Mouse (Mus musculus): ENCODE data around the gene Tmem170. TPM values are rescaled to one million over a fixed set of nuclear protein-coding genes. Genes with fewer than 3 reads are reported as not detected.

Gene Tmem170
- polyA plus RNA-seq, 1 experiment from 2014 or later, result 10.1 TPM

DNA sequence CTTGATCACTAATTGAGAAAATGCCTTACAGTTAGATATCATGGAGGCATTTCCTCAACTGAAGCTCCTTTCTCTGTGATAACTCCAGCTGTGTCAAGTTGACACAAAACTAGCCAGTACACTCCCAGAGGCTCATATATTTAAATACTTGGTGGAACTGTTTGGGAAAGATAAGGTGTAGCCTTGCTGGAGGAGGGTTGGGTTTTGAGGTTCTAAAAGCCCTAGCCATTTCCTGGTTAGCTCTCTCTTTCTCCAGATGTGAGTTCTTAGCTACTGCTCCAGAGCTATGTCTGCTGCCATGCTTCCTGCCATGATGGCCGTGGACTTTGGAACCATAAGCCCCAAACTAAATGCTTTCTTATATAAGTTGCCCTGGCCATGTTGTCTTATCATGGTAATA, 10.9 kb upstream of the Tmem170 start:
- no peaks in the 10 kb centered on the region for H3K4me1 ChIP-seq (replicated peaks; ENCODE audit: control insufficient read depth, insufficient read depth)
- no peak overlapping the region for H3K9ac ChIP-seq (ENCODE audit: low read length)
- H3K9me3 ChIP-seq (ENCODE audit: control insufficient read depth, low read length), result no peaks in the 10 kb centered on the region
- H3K4me2 ChIP-seq (replicated peaks; ENCODE audit: low read depth), result no peak overlapping the region
- TF ChIP-seq CTCF (IDR thresholded peaks at IDR 0.05; ENCODE audit: low read depth), result no peak
- TF ChIP-seq EP300 (optimal IDR thresholded peaks at IDR 0.05), result no peak
- no peak for DNase-seq (ENCODE audit: low spot score)
- no peak overlapping the region for H3K4me3 ChIP-seq (ENCODE audit: low read depth, low read length)
- peaks cover 10% of the 10 kb centered on the region; the same call in 1 of the 2 replicates for H3K27me3 ChIP-seq (ENCODE audit: control insufficient read depth, insufficient read depth, low read length)
- ATAC-seq (ENCODE audit: low FRiP score, low TSS enrichment), result no peak
- H3K36me3 ChIP-seq (ENCODE audit: control insufficient read depth, insufficient read depth, low read length), result no peaks in the 10 kb centered on the region
- H3K27ac ChIP-seq (replicated peaks), result no peak overlapping the region
- 79% methylated on average over 1 of the region's 1 CpGs for WGBS

DNA sequence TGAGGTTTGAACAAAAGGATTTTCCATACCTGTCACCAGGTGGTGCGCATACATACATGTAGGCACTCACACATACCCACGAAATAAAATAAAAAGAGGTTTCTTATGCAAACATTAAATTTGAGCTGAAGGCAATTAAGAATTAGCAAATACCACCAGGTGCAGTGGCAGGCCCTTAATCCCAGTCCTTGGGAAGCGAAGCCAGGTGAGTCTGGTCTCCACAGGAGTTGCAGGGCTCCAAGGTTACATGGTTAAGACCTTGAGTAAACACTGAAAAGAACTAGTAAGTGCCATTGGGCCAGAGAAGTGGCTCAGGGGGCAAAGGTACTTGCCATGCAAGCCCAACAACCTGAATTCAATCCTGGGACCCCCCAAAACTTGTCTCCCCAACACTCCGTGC, 7.1 kb upstream of the Tmem170 start:
- H3K36me3 ChIP-seq (ENCODE audit: control insufficient read depth, insufficient read depth, low read length), result no peaks in the 10 kb centered on the region
- H3K27me3 ChIP-seq (ENCODE audit: control insufficient read depth, insufficient read depth, low read length), result no peaks in the 10 kb centered on the region
- no peak overlapping the region for H3K9ac ChIP-seq (ENCODE audit: low read length)
- TF ChIP-seq CTCF (IDR thresholded peaks at IDR 0.05; ENCODE audit: low read depth) (no peak), EP300 (optimal IDR thresholded peaks at IDR 0.05) (no peak)
- H3K4me2 ChIP-seq (replicated peaks; ENCODE audit: low read depth), result no peak overlapping the region
- H3K27ac ChIP-seq (replicated peaks), result no peak overlapping the region
- H3K4me3 ChIP-seq (ENCODE audit: low read depth, low read length), result no peak overlapping the region
- H3K9me3 ChIP-seq (ENCODE audit: control insufficient read depth, low read length), result no peaks in the 10 kb centered on the region
- no peaks in the 10 kb centered on the region for H3K4me1 ChIP-seq (replicated peaks; ENCODE audit: control insufficient read depth, insufficient read depth)
- ATAC-seq (ENCODE audit: low FRiP score, low TSS enrichment), result no peak
- DNase-seq (ENCODE audit: low spot score), result no peak
- 68% methylated on average over 4 of the region's 4 CpGs for WGBS

DNA sequence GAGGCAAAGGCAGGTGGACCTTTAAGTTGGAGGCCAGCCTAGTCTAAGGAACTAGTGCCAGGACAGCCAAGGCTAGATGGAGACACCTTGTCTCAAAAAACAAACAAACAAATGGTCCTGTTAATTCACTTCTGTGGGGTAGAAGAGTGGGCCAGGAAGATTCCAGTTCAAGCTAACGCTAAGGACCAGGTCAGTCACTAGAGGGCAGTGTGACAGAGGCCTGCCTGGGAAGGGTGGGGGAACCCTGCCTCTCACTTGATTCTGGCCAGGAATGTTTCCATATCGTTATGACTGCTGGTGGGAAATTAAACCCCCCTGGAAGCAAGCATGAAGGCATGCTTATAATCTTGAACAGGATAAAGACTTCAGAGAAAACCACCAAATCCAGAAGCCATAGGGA, 5.0 kb upstream of the Tmem170 start:
- Histone ChIP-seq H3K36me3 (ENCODE audit: control insufficient read depth, insufficient read depth, low read length) (no peaks in the 10 kb centered on the region), H3K27ac (replicated peaks) (no peak overlapping the region), H3K4me1 (replicated peaks; ENCODE audit: control insufficient read depth, insufficient read depth) (no peaks in the 10 kb centered on the region), H3K9me3 (ENCODE audit: control insufficient read depth, low read length) (no peaks in the 10 kb centered on the region), H3K4me3 (ENCODE audit: low read depth, low read length) (no peak overlapping the region), H3K4me2 (replicated peaks; ENCODE audit: low read depth) (no peak overlapping the region), H3K27me3 (ENCODE audit: control insufficient read depth, insufficient read depth, low read length) (no peaks in the 10 kb centered on the region), H3K9ac (ENCODE audit: low read length) (no peak overlapping the region)
- TF ChIP-seq CTCF (IDR thresholded peaks at IDR 0.05; ENCODE audit: low read depth) (peak; percentile 89), EP300 (optimal IDR thresholded peaks at IDR 0.05) (no peak)
- ATAC-seq (ENCODE audit: low FRiP score, low TSS enrichment) (no peak), DNase-seq (ENCODE audit: low spot score) (peak; percentile 65)
- 2% methylated on average over 2 of the region's 2 CpGs for WGBS

DNA sequence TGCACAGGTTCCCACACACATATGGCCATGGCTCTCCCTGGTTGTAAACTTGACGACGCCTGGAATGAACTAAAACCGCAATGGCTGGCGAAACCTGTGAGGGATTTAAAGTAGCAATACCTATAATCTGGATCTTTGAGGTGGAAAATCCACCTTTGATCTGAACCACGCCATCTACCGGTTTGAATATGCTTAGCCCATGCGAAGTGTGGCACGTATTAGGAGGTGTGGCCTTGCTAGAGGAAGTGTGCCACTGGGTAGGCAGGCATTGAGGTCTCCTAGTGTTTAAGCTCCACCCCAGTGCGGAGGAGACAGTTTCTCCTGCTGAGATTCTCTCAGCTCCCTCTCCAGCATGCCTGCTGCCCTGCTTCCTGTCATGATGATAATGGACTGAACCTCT, 1.2 kb upstream of the Tmem170 start:
- Histone ChIP-seq H3K27me3 (ENCODE audit: control insufficient read depth, insufficient read depth, low read length) (no peaks in the 10 kb centered on the region), H3K4me1 (replicated peaks; ENCODE audit: control insufficient read depth, insufficient read depth) (no peaks in the 10 kb centered on the region), H3K36me3 (ENCODE audit: control insufficient read depth, insufficient read depth, low read length) (no peaks in the 10 kb centered on the region), H3K4me3 (ENCODE audit: low read depth, low read length) (no peak overlapping the region), H3K9ac (ENCODE audit: low read length) (no peak overlapping the region), H3K27ac (replicated peaks) (no peak overlapping the region), H3K9me3 (ENCODE audit: control insufficient read depth, low read length) (no peaks in the 10 kb centered on the region), H3K4me2 (replicated peaks; ENCODE audit: low read depth) (no peak overlapping the region)
- WGBS, result 71% methylated on average over 9 of the region's 9 CpGs
- no peak for TF ChIP-seq EP300 (optimal IDR thresholded peaks at IDR 0.05)
- TF ChIP-seq CTCF (IDR thresholded peaks at IDR 0.05; ENCODE audit: low read depth), result peak; percentile 41; the same call in 1 of the 2 replicates
- ATAC-seq (ENCODE audit: low FRiP score, low TSS enrichment), result no peak
- no peak for DNase-seq (ENCODE audit: low spot score)

DNA sequence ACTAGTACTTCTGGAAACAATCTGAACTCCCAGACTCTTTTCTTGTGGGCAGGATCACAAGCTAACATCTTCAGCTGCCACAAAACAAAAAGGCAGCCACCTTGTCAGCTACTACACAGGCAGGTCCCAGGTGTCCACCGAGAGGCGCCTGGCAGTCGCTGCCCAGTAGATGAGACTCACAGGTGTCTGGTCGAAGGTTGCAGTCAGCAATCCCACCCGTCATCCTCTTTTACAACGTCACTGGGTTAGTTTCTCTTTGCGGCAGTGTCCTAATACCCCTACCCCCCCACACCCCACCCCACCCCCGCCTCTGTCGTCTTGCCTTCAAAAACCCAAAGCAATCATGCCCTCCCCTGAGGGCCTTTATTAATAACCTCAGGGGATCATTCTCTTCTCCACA, 792 bp downstream of the Tmem170 start:
- peak overlapping the region; percentile 63 for H3K4me2 ChIP-seq (replicated peaks; ENCODE audit: low read depth)
- H3K9ac ChIP-seq (ENCODE audit: low read length), result peak overlapping the region; percentile 68
- no peaks in the 10 kb centered on the region for H3K9me3 ChIP-seq (ENCODE audit: control insufficient read depth, low read length)
- ATAC-seq (ENCODE audit: low FRiP score, low TSS enrichment), result no peak
- H3K4me3 ChIP-seq (ENCODE audit: low read depth, low read length), result peak overlapping the region; percentile 85
- no peaks in the 10 kb centered on the region for H3K4me1 ChIP-seq (replicated peaks; ENCODE audit: control insufficient read depth, insufficient read depth)
- H3K27me3 ChIP-seq (ENCODE audit: control insufficient read depth, insufficient read depth, low read length), result no peaks in the 10 kb centered on the region
- DNase-seq (ENCODE audit: low spot score), result peak; percentile 45
- 12% methylated on average over 9 of the region's 9 CpGs for WGBS
- TF ChIP-seq CTCF (IDR thresholded peaks at IDR 0.05; ENCODE audit: low read depth) (no peak), EP300 (optimal IDR thresholded peaks at IDR 0.05) (no peak)
- peak overlapping the region; percentile 88 for H3K27ac ChIP-seq (replicated peaks)
- H3K36me3 ChIP-seq (ENCODE audit: control insufficient read depth, insufficient read depth, low read length), result no peaks in the 10 kb centered on the region

DNA sequence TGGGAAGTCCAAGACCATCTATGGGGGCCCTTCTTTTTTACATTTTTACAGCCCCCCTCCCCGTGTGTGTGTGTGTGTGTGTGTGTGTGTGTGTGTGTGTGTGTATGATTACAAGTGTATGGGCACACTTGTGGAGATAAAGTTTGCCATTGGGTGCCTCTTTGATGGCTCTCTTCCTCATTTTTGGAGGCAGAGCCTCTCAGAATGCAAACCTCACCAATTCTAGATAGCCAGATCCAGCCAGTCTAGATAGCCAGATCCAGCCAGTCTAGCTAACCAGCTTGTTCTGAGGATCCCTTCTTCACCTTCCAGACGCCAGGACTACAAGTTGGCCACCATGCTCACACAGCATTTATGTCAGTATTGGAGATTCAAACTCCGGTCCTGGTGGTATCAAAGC, 5.3 kb downstream of the Tmem170 start:
- no peak for TF ChIP-seq CTCF (IDR thresholded peaks at IDR 0.05; ENCODE audit: low read depth)
- TF ChIP-seq EP300 (optimal IDR thresholded peaks at IDR 0.05), result no peak

More for the DNA sequence above, 5.3 kb downstream of the Tmem170 start:
- no peak for DNase-seq (ENCODE audit: low spot score)
- H3K4me3 ChIP-seq (ENCODE audit: low read depth, low read length), result no peak overlapping the region
- no peak overlapping the region for H3K4me2 ChIP-seq (replicated peaks; ENCODE audit: low read depth)
- 92% methylated on average over 3 of the region's 3 CpGs for WGBS
- H3K27ac ChIP-seq (replicated peaks), result no peak overlapping the region
- no peaks in the 10 kb centered on the region for H3K9me3 ChIP-seq (ENCODE audit: control insufficient read depth, low read length)
- no peaks in the 10 kb centered on the region for H3K36me3 ChIP-seq (ENCODE audit: control insufficient read depth, insufficient read depth, low read length)
- H3K4me1 ChIP-seq (replicated peaks; ENCODE audit: control insufficient read depth, insufficient read depth), result no peaks in the 10 kb centered on the region
- H3K27me3 ChIP-seq (ENCODE audit: control insufficient read depth, insufficient read depth, low read length), result no peaks in the 10 kb centered on the region
- H3K9ac ChIP-seq (ENCODE audit: low read length), result no peak overlapping the region
- no peak for ATAC-seq (ENCODE audit: low FRiP score, low TSS enrichment)

Measured in stomach, postnatal 0 days (tissue).